Mouse (Mus musculus) inflammation-experienced regulatory T-cells, adult 16 weeks (primary cell): Measurements from ENCODE around the gene Nlrp3. TPM values are rescaled to one million over a fixed set of nuclear protein-coding genes. Genes with fewer than 3 reads are reported as not detected.

Experiments
- polyA plus RNA-seq: library from polyadenylated mRNA; unstranded; fragments of 100-300 nt; shearing (Covaris generic); gene quantifications from one replicate; pipeline ENCODE4 v1.2.1, GENCODE M21; 2017

The Nlrp3 gene
- polyA plus RNA-seq: not detected

GRCm38 (mm10) chr11:59541324-59541723 lies at the start of gene Nlrp3:
Nlrp3 (plus strand) TSS chr11:59541568.

GRCm38 (mm10) chr11:59526472-59527080 lies 14.8 kb upstream of the Nlrp3 start, which contains the start of gene Zkscan17:
Zkscan17 (minus strand) TSS chr11:59526751.

GRCm38 (mm10) chr11:59576135-59576534 lies 34.8 kb downstream of the Nlrp3 start, which contains the start of gene Olfr222:
Olfr222 (minus strand) TSS chr11:59576235.

GRCm38 (mm10) chr11:59593189-59593588 lies 51.8 kb downstream of the Nlrp3 start, which contains the start of gene Olfr223:
Olfr223 (minus strand) TSS chr11:59593289.

Other genes with a start within 250 kb of the Nlrp3 start
- not detected for gene Wnt9a, start 234.6 kb upstream of the Nlrp3 start, polyA plus RNA-seq
- gene Prss38, start 165.9 kb upstream of the Nlrp3 start, polyA plus RNA-seq: not detected
- gene Jmjd4, start 91.5 kb upstream of the Nlrp3 start, polyA plus RNA-seq: 10.7 TPM
- gene Snap47, start 90.4 kb upstream of the Nlrp3 start, polyA plus RNA-seq: 62.5 TPM
- gene Zfp867, start 69.1 kb upstream of the Nlrp3 start, polyA plus RNA-seq: 4.6 TPM
- 33.4 TPM for gene Zkscan17, start 14.8 kb upstream of the Nlrp3 start, polyA plus RNA-seq
- not detected for gene Olfr222, start 34.7 kb downstream of the Nlrp3 start, polyA plus RNA-seq
- gene Olfr223, start 51.7 kb downstream of the Nlrp3 start, polyA plus RNA-seq: not detected
- 13.9 TPM for gene Mprip, start 119.7 kb downstream of the Nlrp3 start, polyA plus RNA-seq
- gene Pld6, start 246.1 kb downstream of the Nlrp3 start, polyA plus RNA-seq: 0.32 TPM